Mouse (Mus musculus) kidney, adult 2 months (tissue): ENCODE data around the gene Aebp2.

Experiments
- CTCF ChIP-seq: fragments of 200-500 bp; conservative IDR thresholded peaks from 2 replicates; pipeline ENCODE4 v1.5.1; 2011; ENCODE audit warnings: low read depth, mild to moderate bottlenecking, control low read depth, low read length, moderate library complexity, mixed read lengths; ENCODE audit not compliant: insufficient read depth, insufficient read length
- POLR2A ChIP-seq: fragments of 200-500 bp; IDR thresholded peaks from one replicate; pipeline ENCODE4 v1.6.1; 2011; ENCODE audit warnings: low read depth, low read length, control low read depth

DNA sequence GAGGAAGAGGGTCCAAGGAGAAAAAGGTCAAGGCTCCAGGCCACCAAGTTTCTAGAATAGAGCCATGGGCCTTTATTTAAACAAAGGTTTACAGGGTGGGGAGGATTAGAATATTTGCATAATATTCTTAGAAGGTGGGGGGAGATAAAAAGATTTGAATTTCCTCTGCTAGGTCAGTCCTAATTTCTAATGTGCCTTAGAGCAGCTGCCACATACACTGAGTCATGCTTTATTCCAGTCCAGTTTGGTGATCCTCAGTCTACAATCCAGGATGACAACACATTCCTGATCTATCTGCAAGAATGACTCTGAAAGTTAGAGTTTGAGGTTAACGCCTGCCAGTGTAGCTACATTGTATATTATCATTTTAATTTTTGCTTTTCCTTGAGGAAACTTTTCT is 841 bp upstream of the Aebp2 start:
- TF ChIP-seq CTCF (no peak), POLR2A (no peak)
